ENCODE assay signal across 16 mouse cellular contexts in the genomic region with DNA sequence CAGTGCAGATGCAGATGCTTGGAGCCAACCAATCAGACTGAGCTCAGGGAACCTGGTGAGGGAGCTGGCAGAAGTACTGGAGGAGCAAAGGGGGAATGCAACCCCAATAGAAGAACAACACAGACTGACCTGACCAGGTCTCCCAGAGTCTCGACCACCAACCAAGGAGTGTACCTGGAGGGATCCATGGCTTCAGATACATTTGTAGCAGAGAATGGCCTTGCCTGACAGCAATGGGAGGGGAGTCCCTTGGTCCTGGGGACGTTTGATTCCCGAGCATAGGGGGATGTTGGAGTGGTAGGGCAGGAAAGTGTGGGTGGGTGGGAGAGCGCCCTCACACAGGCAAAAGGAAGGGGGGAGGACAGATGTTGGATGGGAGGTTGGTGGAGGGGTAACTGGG.
"Had no signal": no experiment of that assay in that cellular context is flagged by ENCODE, and none has a peak within 500 bp of the region (broad histone marks: within the 10 kb centered on the region; RNA-seq: fewer than 3 reads in every experiment).

No protein-coding gene starts in this region.

- H3K27ac ChIP-seq: lung, embryonic 15.5 days; macrophage; midbrain, embryonic 13.5 days; midbrain, embryonic 15.5 days; neural tube, embryonic 12.5 days; stomach, embryonic 15.5 days; stomach, postnatal 0 days had no signal

- H3K4me3 ChIP-seq: lung, embryonic 15.5 days; megakaryocyte, embryonic 14.5 days; midbrain, embryonic 13.5 days; midbrain, embryonic 15.5 days; neural tube, embryonic 12.5 days; stomach, embryonic 15.5 days had no signal

- DNase-seq: liver, postnatal 0 days; lung, adult 2 months; lung, postnatal 14 days; lung, postnatal 36 days; right cerebral cortex, postnatal 14 days; thymus, adult 18-20 months; thymus, postnatal 14 days; thymus, postnatal 36 days had no signal

- H3K4me1 ChIP-seq: neural tube, embryonic 12.5 days; stomach, embryonic 15.5 days had no signal
